Mouse (Mus musculus) inflammation-experienced regulatory T-cells, adult 6 months (primary cell): ENCODE data around the gene Tmem80. TPM values are rescaled to one million over a fixed set of nuclear protein-coding genes. Genes with fewer than 3 reads are reported as not detected.

Experiments
- ATAC-seq: one replicate; pipeline ENCODE4 v1.8.0; 2017
- polyA plus RNA-seq, 3 experiments: library from polyadenylated mRNA; unstranded; fragments of 100-300 nt; shearing (Covaris generic); gene quantifications; one replicate each; pipeline ENCODE4 v1.2.1; 2017

Gene Tmem80
- polyA plus RNA-seq, 3 experiments from 2014 or later, result 27.1 to 41.1 (median 39.1) TPM

DNA sequence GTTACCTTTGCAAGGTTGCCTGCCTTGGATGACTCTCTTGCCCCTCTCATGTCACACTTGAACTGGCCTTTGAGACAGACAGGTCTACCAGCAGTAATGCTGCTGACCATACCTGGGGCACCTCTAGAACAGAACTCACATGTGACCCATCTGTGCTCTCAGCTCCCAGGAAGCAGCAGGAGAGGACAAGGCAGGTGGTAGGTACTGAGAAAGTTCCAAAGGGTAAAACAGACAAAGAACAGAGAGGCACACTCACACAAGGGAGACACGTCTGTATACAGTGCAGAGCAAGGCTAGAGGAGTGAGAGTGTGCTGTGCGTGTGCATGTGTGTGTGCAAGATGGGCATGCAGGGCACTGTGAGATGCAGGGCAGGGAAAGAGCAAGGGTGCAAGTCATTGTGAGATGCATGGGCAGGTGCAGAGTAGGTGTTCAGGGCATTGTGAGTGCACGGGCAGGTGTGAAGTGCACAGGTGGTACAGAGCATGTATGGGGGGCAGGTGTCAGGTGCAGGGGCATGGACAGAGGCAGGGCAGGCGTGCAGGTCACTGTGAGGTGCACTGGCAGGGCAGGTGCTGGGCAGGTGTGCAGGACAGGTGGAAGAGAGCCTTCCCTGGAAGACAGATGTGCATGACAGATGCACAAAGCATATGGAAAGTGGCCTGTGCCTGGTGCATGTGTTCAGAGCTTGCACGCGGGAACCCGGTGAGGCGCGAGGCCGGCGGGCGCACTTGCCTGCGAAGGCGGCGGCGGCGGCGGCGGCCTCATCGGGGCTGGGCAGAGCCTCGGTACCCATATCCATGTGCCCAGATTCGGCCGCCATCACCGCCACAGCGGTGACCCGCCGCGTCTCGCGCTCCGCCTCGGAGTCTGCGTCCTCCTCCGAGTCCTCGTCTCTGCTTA is 743 bp upstream of the Tmem80 start:
- ATAC-seq, result peak; percentile 13

DNA sequence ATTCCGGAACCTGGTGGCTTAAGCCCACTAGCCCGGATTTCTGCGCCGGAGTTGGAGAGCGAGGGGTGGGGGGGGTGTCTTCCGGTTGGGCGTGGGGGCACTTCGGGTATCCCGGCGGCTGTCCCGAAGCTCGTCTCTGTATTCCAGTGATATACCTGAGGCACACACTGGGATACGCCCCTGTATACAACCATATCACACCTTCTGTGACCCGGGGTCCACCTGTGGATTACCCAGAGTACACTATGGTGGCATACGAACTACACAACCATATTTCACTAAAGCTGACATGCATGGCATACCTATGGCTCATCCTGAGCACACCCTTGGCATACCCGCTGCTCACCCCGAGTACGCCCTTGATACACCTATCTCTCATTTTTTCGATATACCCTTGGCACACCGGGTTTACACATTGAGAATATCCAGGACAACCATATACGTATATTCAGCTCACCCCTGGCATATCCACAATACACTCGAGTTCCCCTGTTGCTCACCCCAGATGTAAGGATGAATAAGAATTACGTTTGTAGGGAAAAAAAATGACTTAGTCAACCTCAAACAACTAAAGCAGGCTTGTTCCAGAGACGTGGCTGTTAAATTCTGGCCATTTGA is 943 bp downstream of the Tmem80 start:
- no peak for ATAC-seq

DNA sequence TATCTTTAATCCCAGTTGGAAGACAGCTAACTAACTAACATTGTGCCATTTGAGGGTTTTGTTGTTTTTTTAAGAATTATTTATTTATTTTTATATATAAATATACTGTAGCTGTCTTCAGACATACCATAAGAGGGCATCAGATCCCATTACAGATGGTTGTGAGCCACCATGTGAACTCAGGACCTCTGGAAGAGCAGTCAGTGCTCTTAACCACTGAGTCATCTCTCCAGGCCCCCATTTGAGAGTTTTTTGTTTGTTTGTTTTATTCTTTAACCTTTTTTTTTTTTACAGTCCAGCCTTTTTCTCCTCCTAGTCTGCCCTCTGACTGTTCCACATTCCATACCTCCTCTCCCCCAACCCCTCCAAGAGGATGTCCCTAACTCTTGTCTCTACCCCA is 3.2 kb downstream of the Tmem80 start:
- ATAC-seq, result no peak

DNA sequence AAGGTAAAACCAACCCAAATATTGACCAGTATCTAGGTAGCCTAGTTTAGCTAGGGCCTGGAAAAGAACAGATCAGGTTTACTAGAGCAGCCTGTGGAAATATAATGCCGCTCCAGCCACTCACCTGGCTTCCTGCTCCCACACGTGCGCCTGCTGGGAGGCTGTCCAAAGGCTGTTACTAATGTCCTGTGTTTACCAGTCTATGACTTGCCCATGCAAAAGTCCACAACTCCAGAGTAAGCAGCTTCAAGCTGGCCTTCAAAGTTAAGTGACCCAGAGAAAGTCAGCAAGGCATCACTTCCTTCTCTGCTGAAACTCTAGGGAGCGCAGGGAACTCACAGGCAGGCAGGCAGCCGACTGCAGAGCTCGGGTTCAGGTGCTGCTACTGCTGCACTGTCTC is 4.5 kb downstream of the Tmem80 start:
- no peak for ATAC-seq

DNA sequence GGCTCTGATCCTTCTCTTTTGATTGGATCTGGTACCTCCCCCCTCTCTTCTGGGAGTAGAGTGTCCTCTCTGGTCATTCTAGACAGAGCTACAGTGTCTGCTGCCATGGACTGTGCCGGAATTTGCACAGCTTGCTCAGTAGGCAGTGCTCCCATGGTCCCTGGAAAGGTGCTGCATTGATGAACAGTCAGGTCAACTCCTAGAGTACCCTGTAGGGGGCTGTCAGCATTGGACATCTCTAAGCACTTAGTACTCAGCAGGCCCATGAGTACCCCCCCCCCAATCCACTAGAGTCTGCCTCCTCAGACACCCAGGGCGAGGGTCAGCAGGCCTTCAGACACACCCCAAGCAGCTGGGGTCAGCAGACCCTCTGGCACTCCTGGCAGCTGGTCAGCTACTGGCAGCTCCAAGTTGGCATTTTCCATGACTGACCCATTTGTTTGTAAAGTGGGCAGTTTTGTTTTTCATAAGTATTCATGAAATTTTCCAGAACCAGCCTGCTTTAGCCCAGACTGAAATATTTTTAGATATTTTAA is 7.6 kb downstream of the Tmem80 start:
- ATAC-seq, result no peak

DNA sequence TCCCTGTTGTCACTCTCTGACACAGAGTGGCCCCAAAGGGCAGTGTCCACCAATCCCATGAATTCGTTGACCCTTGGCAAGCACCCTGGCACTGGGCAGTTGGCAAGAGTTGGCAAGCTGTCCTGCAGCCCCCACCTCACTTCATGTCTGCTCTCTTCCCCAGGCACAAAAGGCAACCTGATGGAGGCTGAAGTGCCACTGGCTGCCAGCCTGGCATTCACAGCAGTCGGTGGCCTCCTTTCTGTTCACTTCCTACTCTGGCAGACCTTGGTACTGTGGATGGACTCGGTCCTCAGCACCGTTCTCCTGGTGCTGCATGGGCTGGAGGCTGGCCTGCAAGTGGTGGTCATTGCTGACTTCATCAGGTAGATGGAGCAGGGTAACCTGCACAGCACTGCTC is 8.1 kb downstream of the Tmem80 start:
- ATAC-seq, result no peak

DNA sequence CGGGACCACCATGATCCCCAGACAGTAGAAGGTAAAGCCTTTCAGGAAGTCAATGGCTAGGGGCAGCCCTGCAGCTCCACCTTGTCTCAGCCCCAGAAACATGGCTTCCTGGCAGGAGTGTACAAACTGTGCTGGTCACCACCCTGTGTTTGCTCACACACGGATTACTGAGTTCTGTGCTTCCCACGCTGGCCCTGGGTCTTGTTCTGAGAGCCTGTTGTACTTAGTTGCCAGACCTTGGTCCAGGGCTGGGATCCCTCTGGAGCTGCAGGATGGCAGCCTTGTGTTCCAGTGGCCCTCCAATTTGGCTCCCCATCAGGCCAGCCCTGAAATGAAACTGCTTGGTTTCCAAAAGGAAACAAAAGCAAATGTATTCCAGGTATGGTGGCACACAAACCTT is 8.8 kb downstream of the Tmem80 start:
- no peak for ATAC-seq

DNA sequence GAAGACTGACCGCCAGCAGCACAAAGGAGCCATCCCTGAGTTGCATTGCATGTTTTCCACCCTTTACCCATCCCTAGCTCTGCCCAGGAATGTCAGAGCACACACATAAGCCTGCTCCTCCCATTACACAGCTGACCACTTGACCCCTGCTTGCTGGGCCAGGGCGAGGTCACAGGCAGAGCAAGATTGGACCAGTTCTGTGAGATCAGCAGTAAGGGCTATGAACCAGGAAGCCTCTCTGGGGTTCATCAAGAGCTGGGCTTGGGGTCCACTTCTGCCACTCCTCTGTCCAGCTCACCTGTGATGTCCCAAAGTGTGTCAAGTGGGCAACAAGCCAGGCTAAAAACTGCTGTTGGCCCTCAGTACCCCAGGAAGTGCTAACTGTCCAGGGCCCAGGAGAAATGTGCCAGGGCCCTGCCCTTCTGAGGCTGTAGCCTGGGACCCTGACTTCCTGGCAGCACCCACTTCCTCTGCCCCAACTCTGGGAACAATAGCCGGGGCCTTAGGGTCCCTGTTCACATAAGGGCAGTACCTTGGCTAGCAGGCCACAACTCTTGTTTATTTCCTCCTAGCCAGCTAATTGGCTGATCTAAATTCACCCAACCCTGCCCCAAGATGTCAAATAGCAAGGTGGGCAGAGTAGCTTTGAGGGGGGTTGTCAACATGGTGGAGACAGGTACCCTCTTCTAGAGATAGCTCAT is 10.3 kb downstream of the Tmem80 start:
- ATAC-seq, result no peak

DNA sequence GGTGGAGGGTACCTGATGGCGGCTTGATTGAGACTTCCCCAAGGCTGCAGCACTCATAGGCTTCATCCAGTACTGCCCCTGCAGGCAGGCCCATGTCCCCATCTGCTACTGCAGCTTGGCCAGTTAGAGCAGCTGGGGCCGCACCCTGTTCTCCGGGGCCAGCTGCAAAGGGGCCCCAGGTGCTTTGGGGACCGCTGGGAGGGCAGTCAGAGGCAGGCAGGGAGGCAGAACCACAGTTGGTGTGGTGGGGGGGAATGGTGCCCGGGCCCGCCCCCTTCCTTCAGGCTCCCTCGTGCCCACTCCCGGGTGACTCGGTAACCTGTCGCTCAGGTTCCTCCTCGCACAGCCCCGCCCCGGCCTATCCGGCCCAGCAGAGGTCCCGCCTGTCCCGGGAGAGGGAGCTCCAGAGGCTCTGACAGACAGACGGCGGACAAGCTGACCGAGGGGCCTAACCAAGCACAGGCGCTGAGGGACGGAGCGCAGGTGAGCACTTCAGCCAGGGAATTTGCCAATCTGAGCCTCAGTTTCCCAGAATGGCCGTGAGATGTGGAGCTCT is 11.1 kb downstream of the Tmem80 start, which contains the start of gene Eps8l2:
TSS of gene Eps8l2 (plus strand) at position 305 of the 556 bp plus-strand sequence.
- ATAC-seq, result no peak

DNA sequence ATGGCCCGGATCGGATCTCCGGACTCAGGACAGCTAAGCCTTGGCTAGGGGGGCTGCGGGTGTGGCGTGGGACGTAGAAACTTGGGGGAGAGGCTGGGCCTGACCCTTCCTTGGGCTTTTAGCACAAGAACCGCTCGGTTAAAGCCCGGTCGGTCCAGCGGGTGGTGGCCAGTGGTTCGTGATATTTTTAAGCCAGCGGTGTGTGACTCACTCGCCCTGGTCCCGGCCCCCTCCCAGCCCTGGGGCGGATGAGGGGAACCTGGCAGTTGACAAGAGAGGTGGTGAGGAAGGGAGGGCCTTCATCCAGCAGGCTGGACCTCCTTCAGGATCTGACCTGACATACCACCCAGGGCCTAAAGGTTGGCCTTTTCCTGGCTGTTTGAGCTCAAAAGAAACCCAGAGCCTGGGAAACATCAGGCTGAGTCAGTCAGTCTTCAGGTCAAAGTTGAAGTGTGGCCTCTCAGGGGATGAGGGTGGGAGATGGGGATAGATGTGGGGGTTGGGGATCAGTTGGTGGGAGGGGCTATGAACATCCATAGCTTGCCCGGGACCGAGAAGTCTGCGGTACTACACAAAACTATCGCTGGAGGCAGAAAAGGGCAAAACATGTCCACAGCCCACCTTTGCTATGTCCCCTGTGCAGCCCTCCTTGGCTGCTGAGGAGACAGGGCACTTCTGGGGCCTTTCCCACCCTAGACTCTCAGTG is 11.8 kb downstream of the Tmem80 start:
- ATAC-seq, result no peak

DNA sequence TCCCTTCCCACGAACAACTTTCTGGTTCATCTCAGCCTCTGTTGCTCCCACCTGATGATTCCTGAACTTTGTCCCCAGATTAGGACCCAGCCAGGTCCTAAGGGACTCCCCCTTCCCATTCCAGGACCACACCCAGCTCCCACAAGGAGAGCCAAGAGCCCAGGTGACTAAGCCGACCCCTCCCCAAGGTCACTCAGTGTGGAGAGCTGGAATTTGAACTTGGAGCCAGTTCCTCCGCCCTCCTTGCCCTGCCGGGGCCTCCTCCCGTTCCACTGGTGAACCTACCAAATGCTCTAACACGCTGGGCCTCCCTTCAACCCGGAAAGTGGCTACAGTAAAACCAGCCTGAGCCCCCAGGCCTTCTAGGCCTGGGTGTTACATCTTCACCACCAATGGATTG is 12.5 kb downstream of the Tmem80 start:
- ATAC-seq, result no peak

DNA sequence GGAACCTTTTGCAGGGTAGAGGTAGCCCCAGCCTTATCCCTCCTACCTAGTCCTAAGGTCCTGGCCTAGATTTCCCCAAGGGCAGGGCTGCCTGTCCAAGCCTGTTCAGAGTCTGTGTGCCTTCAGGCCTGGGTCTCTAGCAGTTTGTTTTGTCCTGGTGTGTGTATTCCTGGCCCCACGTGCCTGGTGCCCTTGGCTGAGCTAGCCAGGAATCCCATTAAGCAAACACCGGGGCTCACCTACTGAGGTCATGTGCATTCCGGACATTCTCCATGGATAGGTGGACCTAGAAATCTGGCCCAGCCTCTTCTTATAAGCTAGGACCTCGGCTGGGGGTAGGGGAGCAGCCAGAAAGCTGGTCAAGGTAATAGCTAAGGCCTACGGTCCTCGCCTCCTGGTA is 12.9 kb downstream of the Tmem80 start:
- no peak for ATAC-seq

DNA sequence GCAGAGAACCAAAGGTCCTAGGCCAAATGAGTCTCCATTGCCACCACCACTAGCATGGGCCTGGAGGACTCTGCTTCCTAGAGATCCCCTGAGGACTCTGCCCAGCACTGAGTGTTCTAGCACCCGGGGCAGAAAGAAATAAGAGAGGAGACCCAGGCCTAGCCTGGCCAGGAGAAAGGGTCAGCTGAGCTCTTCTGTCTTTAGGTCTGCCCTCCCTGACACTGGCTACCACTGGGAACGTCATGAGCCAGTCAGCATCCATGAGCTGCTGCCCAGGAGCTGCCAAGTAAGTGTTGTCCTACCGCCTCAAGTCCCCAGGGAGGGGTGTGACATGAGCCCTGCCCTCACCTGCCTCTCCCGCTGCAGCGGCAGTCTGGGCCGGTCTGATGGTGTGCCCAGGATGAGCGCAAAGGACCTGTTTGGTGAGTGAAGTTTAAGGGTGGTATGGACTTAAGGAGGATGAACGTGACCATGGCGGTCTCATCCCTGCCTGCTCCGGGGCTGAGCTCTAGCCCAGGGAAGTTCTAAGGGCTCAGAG is 14.2 kb downstream of the Tmem80 start:
- no peak for ATAC-seq

DNA sequence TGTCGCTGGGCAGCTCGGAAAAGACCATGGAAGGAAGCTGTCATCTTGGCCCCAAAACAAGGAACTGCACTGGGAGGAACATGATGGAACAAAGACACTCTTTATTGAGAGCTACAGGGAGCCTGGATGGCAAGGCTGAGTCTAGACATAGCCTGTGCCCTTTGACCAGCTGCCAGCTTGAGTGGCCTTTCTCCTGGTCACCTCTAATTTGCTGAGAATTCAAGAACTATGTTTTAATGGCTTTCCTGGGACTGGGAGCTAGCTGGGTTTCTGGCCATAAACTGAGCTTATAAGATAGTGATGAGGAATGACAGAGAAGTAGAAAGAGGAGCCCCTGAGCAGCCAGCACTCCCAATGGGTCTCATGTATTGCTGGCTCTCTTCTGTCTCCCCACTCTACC is 15.7 kb downstream of the Tmem80 start:
- no peak for ATAC-seq

DNA sequence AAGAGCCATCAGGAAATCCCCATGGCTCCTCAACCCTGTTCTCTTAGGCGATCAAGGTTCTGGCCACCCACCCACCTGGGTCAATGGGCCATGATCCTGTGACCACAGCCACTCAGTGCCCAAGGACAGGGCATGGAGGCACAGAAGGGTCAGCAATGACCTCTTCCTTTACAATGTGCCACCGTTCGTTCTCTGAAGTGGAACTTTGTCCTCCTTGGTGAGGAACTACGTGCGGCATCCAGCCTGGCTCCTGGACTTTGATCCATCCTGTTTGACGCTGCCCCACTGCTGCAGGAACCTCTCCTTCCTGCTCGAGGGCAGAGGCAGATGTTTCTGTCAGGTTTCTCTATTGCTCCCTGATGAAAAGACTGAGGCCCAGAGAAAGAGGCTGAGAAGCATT is 16.2 kb downstream of the Tmem80 start:
- no peak for ATAC-seq

DNA sequence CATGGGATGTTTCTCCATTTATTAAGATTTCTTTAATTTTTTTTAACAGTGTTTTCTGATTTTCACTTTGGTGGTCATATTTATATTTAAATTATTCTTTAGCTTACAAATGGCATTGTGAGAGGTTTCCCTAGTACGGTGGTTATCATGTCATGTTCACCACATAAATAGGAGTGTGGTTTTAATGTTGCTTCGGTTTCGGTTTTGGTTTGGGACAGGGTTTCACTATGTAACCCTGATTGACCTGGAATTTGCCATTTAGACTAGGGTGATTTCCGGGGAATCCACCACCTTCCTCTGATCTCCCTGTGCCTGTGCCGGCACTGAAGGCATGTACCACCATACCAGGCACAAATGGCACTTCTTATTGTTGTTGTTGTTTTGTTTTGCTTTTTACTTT is 17.2 kb downstream of the Tmem80 start:
- ATAC-seq, result peak; percentile 92

DNA sequence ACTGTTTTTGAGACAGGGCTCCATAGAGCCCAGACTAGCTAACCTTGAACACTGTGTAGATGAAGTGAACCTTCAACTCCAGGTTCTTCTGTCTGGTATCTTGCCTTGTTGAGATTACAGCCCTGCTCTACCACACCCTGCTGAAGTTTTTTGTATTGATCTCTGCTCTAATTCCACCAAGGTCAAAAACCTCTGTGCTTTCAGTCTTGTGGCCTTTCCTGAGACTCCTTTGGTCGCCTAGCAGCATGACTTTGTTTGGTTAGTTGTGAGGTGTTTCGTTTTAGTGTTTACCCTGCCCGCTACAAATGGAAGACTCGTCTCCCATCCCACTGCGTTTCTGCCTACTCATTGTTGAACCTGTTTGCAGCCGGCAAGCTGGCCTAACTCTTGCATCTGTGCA is 23.5 kb downstream of the Tmem80 start:
- ATAC-seq, result no peak

DNA sequence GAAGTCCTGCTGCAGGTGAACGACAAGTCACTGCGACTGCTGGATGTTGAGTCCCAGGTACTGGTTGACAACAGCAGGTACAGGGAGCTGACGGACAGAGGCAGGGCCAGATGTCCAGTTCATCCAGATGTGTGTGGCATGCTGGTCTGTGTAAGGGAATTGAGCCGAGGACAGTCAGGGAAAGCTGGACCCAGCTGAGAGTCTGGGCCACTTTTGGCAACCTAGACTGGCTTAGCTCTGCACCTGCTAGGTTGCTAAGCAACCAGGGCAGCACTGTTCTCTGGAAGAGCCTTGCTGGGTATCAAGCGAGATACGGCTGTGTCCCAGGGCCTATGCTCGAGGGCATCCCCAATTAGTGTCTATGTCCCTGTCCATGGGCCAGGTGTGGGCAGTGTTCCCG is 27.5 kb downstream of the Tmem80 start:
- ATAC-seq, result no peak

DNA sequence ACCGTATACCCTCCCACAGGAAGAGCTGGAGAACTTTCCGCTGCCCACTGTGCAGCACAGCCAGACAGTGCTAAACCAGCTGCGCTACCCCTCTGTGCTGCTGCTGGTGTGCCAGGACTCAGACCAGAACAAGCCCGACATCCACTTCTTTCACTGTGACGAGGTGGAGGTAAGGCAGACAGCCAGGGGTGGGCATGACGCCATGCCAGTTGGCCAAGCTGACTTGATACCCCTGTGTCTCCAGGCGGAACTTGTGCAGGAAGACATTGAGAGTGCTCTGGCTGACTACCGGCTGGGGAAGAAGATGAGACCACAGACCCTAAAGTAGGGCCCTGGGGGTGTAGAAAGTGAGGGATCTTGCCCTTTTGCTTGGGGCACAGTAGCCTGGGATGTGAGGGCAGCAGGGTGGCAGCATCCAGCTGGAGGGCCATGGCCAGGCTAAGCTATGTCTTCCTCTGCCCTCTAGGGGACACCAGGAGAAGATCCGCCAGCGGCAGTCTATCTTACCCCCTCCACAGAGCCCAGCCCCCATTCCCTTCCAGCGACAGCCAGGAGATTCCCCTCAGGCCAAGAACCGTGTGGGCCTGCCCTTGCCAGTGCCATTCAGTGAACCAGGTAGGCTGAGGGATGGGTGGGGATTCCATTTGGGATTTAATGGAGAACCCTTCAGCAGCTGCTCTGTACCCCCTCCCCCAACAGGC is 28.2 kb downstream of the Tmem80 start:
- ATAC-seq, result no peak

DNA sequence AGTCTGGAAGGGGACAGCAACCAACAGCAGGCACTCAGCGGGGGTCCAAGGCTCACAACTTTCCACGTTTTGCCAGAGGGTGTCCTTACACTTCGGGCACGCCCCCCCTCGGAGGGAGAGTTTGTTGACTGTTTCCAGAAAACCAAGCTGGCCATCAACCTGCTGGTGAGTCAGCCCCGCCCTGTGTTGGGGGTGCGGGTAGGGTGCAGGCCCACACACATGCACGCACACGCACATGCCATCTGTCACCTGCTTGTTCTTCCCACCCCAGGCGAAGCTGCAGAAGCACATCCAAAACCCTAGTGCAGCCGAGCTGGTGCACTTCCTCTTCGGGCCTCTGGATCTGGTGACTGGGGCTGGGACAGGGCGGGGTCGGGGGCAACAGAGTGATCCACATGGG is 29.4 kb downstream of the Tmem80 start:
- no peak for ATAC-seq

DNA sequence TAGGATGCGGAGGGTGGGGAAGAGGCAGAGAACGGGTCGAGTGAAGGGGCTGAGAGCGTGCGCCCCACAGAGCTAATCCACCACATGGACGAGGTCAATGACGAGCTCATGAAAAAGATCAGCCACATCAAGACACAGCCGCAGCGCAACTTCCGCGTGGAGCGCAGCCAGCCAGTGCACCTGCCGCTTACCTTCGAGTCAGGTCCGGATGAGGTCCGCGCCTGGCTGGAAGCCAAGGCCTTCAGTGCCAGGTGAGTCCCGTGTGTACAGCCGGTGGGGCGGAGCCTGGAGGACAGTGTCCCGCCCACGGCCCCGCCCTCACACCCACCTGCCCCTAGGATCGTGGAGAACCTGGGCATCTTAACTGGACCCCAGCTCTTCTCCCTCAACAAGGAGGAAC is 34.0 kb downstream of the Tmem80 start:
- ATAC-seq, result peak; percentile 28
